In the genomic region with DNA sequence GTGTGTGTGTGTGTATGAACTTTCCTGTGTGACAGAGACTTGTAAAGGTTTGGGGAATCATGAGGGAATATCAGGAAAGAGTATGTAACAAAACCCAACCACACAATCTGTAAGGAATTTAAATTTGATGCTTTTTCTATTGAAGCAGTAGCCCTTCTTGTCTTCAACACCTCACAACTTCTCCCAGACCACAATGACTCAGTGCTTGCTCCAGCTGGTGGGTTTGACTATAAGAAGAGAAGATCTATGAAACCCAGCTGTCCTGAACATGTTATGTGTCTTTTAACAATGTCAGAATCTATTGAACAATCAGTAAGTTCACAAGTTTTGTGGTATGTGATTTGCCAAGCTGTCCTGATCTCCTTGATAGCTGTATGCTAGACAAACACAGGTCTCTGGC, we compare ENCODE assay signal across 23 mouse cellular contexts.
"Had no signal": no experiment of that assay in that cellular context is flagged by ENCODE, and none has a peak within 500 bp of the region (broad histone marks: within the 10 kb centered on the region; RNA-seq: fewer than 3 reads in every experiment).

No protein-coding gene starts in this region.

- H3K27me3 ChIP-seq: limb, embryonic 12.5 days; limb, embryonic 15.5 days; midbrain, embryonic 12.5 days; midbrain, embryonic 15.5 days; neural tube, embryonic 13.5 days had no signal

- H3K9ac ChIP-seq: limb, embryonic 12.5 days; limb, embryonic 15.5 days; liver, embryonic 14.5 days; liver, postnatal 0 days; lung, embryonic 14.5 days; midbrain, embryonic 12.5 days; midbrain, embryonic 15.5 days; neural tube, embryonic 13.5 days had no signal

- H3K9me3 ChIP-seq: limb, embryonic 12.5 days; limb, embryonic 15.5 days; midbrain, embryonic 12.5 days; midbrain, embryonic 15.5 days; neural tube, embryonic 13.5 days had no signal

- H3K4me3 ChIP-seq: limb, embryonic 12.5 days; limb, embryonic 15.5 days; midbrain, embryonic 12.5 days; midbrain, embryonic 15.5 days; myocyte; neural tube, embryonic 13.5 days had no signal

- ATAC-seq: liver, postnatal 0 days; midbrain, embryonic 15.5 days had no signal

- H3K27ac ChIP-seq: limb, embryonic 12.5 days; limb, embryonic 15.5 days; liver, embryonic 14.5 days; midbrain, embryonic 12.5 days; midbrain, embryonic 15.5 days; neural tube, embryonic 13.5 days; stomach, postnatal 0 days had no signal

- H3K4me1 ChIP-seq: limb, embryonic 12.5 days; limb, embryonic 15.5 days; midbrain, embryonic 12.5 days; midbrain, embryonic 15.5 days; neural tube, embryonic 13.5 days had no signal

- H3K36me3 ChIP-seq: limb, embryonic 12.5 days; limb, embryonic 15.5 days; midbrain, embryonic 12.5 days; midbrain, embryonic 15.5 days; neural tube, embryonic 13.5 days had no signal

- H3K4me2 ChIP-seq: limb, embryonic 12.5 days; limb, embryonic 15.5 days; liver, embryonic 11.5 days; lung, embryonic 14.5 days; midbrain, embryonic 12.5 days; midbrain, embryonic 15.5 days; neural tube, embryonic 13.5 days had no signal

- DNase-seq: kidney, adult 9 months; kidney, postnatal 14 days; kidney, postnatal 4 days; left cerebral cortex, postnatal 4 days; liver, postnatal 0 days; lung, embryonic 14.5 days; lung, postnatal 10 days; lung, postnatal 36 days; retina, postnatal 1 day; right cerebral cortex, postnatal 25 days; spleen, adult 18-20 months; thymus, adult 2 months; thymus, postnatal 14 days; thymus, postnatal 4 days had no signal
